Mouse (Mus musculus) heart, adult 18-20 months (tissue): ENCODE results near the gene Opcml. TPM values are rescaled to one million over a fixed set of nuclear protein-coding genes. Genes with fewer than 3 reads are reported as not detected.

Experiments
- DNase-seq, 2 experiments: peaks; one replicate each; pipeline ENCODE4 v3.0.0; 2021 to 2022; ENCODE audit warnings: mixed read lengths in 1 of 2
- total RNA-seq, 2 experiments: library from RNA; stranded (reverse); gene quantifications; 2 replicates each; pipeline ENCODE4 v1.2.3; 2021

Gene Opcml
- total RNA-seq, 2 experiments from 2014 or later: 1.1 to 1.2 TPM

DNA sequence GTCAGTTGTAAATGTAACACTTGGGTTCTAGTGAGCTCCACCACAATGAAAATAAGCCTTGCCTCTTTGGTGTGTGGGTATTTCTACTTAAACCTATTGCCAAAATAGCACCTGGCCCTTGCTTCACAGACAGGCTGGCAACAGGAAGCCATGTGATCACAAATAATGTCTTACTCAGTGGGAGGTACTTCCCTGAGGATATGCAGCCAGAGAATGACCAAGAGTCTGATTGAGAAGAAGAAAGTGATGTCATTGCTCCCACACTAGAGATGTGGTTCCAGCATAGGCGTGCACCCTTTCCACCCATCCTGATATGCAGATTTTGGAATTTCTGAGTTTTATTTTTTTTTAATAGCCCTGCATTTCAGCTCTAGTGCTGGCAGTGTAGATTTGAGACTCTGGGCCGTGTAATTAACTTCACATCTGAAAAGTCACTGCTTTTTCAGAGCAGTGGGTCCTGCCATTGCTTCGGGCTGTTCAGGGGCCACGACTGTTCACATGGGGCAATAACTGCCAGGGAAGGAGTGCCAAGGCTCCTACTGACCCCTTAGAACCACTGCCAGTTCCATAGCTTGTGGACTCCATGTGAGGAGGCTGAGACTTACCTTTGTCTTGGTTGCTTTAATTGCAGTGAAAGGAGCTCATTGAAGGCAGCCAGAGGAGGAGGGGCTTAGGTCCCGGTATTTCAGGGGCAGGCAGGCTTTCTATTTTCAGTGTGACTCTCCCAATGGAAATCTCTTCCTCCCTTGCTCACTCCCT lies 649.0 kb downstream of the Opcml start:
- DNase-seq: no peak

DNA sequence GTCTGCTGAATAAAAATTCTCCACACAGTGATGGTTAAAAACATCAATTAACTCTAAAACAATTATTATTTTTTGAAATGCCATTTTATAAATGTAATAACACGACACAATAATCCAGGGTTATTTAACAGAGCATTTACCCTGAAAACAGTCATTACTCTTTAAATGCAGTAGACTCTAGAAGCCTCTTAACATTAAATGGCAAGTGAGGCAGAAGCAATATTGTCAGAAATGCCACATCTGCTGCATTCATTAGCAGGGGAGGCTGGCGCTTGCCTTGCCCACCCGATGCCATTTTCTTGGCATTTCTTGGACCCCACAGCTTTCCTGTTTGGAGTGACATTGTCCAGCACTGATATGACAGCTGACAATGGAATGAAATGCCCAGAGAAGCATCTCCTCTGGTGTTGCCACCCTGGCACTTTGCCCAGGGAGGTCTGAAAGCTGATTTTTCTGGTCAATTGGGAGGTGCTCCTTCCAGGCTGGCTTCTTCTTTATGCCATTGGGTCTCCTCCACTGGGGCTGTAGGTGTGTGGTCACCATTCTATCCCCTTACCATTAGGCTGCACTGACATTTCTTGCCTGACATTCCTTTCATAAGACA lies 649.7 kb downstream of the Opcml start:
- DNase-seq: no peak

DNA sequence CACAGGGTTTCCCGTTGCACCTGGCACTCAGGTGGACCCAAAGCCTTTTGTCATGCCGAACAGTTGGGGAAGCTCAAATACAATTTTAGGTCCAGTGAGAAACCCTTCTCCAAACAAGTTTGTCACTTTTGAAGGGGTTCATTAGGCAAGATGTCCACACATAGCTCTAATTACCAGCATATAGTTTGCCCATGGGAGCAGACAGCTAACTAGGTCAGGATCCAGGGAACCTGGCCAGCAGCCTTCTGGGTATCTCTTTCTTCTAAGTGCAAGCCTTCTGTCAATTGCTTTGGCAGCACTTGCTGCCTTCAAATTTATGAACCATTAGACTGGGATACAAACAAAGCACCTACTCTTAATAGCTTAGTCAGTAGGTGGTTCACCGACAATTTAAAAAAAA lies 653.9 kb downstream of the Opcml start:
- DNase-seq: peak; percentile 9 to 15

DNA sequence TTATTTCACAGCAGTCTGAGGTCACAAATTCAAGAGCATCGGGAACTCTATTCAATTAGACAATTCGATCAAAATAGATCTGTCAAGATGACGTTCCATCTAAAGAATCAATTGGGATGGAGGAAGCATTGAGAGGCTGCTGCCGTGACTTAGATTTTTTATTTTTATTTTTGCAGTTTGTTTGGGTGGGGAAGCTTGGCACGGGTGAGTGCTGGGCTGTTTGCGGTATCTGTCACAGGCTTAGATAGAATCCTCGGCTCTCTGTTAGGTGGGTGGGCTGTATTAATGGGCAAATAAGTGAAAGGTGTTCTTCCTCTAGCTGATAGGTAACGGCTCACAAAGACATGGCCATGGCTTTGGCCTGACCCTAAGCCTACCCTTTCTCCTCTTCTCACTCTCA lies 654.4 kb downstream of the Opcml start:
- no peak for DNase-seq

DNA sequence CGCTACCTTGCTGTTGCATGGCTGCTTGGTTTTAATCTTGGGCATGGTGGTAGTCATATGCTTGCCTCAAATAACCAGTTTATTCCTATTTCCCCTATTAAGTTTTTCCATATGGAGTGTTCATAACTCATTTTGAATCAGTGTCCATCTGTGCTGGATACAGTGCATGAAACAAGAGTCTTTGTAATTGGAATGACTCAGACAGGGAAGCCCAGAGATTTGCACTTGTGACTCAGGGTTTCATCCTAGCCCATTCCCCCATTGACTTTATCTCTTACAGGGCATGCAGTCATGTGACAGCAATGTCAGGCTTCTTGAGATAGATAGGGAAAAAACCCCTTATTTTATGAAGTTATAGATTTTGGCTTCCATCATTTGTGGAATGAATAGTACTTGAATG lies 655.3 kb downstream of the Opcml start:
- DNase-seq: no peak

DNA sequence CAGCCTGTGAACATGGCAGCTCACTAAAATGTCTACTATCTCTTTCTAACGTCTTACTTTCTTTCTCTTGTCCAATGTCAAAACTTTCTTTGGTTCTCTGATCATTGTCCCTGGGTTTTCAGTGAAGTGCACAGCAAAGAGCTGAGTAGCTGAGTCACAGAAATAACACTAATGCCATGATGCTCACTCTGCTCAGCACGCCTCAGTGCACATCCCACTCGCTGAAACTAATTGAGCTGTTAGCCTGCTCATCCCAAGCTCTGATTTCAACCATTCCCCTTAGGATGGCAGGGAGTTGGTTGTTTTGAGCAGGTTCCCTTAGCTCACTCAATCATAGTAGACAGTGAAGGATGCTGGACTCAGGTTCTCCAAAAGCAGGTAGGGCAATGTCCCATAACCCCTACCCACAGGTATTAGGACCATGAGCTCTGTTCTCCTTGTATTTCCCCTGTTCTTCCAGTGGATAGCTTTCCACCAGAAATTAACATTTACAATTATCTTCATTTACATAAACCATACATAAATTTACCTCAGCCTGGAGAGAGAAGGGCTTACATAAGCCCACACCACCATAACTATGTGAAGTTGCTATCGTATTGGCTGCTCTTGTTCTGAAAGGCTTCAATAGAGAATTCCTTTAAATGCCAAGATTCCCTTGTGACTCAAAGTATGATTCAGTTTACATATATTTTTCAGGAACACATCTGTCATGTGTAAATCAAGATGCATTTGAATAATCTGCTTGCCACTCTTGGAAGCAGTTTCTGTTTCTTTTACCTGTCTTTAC lies 655.9 kb downstream of the Opcml start:
- DNase-seq: no peak

DNA sequence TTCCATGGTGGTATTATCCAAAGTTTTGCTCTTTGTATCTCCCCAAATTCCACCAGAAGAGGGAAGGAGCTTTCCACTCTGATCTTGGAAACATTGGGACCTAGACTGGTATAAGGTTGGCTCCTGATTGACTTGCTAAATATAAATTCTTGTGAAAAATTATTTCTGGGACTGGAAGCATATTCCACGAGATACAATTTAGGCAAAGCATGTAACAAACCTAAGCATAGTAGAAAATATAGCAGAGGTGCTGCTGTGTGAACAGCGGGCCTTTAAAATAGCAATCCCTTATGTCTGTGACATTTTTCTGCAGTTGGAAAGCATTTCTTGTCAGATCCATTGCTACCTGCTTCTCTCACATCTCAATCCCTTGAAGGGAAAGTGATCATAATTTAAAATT lies 661.9 kb downstream of the Opcml start:
- DNase-seq: no peak

DNA sequence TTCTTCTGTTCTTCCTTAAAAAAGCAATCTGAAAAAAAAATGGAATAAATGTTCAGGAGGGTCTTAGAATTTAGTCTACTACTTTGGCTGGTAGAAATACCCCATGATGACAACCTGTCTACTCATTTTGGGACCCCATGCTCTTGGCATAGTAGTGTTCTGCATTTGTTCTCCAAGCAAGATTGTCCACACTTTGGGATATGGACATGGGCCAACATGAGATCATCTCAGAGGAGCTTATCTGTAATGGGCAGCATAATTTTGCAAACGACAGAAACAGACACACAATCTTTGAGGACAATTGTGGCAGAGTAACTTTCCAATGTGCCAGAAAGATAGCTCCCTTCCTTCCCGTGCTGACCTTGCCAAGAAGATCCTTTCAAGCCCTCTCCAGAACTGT lies 662.5 kb downstream of the Opcml start:
- no peak for DNase-seq

DNA sequence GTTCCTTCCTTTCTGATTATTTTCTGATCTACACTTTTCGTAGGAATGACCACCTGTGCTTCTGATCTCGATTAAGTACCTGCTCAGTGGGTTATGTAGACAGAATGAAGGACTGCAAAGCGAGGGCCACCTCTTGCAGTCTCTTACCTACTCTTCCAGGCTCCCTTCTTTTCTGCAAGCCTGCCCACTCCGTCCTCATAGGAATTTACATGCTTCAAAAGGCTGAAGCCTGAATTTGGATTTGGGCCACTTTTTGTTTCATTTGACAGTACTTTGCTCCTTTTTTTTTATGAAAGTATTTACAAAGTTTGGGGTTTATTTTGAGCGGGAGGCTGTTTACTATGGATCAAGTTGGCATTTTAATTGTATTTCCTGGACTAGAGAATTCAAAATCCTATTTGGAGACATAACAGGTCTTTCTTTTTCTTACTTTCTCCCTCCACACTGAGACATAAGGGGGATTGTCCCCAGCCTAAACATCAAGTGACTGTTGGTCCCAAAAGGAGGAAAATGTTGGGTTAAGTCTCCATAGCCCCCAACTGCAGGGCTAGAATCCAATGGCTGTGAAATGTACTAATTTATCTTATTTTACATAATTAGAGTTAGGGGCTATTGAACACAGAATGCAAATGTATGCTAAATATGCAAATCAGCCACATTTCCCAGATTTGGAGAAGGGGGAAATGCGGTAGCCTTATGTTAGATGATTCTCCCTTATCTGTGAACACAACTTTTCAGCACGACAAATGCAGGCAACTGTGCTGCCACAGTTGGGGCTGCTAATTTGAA lies 667.6 kb downstream of the Opcml start:
- DNase-seq: no peak

DNA sequence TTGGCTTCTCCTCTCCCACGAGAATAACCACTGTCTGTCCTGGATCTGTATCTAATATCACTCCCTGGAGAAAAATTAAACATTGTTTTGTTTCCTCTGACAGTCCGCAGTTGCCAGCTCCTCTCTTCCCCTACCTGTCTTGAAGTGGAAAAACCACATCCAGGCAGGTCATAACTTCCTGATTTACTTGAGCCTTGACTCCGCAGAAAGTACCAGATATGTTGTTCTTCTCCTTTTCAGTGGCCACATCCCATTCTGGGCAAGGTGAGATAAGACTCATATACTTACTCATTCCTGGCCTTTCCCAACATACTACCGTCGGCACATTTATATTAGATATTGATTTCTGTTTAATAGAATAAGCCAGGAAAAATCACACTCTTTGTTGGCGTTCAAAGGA lies 673.0 kb downstream of the Opcml start:
- no peak for DNase-seq

DNA sequence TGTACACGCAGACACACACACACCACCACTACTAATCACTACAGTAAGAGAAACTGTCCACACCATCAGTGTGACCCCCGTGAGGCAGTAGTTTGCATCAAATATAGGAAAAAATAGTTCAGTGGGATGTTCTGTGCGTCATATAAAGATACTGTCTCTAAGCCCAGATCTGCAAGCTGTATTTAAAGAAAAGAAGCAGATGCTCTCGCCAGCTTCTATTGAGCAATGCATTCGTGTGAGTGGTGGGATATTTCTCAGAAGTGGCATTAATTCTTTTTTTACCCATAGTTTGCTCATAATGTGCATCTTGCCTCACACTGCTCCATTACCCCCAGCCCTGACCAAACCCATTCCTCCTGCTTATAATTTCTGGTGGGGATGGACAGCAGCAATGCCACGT lies 678.8 kb downstream of the Opcml start:
- no peak for DNase-seq

DNA sequence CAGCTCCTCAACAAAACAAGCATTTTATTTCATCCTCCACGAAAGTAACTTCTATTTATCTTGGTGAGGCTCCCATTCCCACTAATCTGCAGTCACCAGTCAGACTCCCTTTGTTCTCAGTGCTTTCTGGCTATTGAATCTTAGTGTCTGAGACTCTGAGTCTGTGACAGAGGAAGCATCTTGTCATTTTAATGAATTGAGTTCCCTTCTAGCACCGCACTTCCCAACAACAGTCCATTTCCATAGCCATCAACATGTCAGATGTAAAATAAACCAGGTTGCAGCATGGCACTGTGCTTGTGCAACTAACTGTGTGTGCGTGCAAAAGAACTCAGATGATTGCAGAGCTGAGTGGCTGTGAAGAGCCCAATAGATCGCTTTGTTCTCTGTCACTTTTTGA lies 680.9 kb downstream of the Opcml start:
- DNase-seq: no peak

DNA sequence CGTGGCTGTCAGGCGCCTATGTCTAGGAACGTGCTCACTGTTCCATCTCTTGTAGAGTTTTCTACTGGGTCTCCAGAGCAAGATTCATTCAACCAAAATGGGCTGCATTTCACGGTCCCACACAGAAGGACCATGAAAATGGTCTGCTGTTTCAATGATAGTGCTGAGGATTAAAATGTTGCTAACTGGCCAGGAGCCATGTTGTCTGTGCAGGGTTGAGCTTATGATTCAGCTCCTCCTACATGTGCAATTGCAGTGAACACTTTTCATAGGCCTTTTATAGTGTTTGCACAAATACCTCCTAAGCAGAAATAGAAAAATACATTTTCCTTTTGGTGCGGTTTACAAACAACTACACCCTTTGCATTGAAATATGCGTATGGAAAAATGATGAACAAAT lies 684.0 kb downstream of the Opcml start:
- DNase-seq: no peak

DNA sequence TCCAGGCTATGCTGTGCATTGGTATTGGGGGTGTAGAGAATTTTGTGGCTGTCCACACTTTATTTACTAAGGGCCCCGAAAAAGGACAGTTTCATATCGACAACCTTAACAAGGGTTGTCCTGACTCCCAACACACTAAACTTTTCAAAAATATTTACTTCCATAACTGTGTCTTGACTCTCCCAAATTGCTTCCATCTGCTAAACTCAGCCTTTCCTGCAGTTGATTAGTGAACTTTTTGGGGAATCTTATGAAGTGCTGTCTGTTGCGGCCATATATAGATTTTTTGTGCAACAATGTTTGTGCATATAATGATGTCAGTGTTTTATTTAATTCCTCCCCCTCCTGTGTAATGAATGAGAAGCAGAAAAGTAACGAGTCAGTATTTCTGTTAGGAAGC lies 690.7 kb downstream of the Opcml start:
- no peak for DNase-seq

DNA sequence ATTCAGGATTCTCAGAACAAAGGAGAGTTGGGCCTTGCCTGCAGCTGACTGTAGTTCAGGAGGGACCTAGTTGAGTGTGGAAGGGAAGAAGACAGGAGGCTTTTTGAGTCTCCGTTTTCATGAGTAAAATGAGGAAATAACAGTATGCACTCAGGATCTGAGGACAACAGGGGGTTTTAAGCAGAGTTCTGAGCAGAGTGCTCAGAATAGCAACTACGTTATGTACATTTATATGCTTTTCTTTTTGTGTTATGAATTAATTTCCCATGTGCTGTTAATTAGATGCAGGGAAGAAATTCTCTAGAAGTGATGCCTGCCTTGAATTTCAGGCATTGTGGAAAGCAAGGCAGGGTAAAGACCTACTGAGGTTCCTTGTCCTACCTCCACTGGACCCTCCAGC lies 697.9 kb downstream of the Opcml start:
- DNase-seq: no peak

DNA sequence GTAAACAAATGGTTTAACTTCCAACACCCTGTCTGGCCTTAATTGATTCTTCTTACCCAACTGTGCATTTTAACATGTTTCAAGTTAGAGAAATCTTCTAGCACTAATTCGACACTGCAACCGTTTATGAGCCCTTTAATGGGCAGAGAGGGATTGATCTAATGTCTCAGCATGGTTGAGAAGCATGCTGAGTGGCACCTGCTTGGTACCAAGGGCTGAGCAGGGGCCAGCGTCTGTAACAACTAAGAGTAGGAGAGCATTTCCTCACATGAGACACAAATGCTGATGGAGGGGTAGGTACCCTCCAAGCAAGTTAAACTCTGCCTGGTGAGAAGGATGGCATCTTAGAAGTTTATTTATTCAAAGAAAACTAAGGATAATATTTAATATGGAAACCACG lies 699.3 kb downstream of the Opcml start:
- DNase-seq: no peak

DNA sequence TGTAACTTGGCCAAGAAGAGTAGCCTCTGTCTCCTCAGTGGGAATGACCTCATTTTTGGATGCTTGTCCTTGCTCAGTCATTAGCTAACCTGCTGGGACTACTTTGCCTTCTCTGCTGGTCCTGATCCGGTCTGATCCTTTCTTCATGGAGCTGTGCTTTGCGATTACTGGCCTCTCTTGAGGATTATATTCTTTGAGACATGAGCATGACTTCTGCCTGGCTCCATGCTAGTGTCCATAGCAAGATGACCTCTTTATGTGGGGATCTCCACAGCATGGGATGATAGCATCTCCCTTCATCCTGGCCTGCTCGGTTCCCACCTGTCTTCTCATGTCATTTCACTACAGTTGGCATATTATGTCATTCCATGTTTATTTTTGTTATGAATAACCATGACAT lies 699.8 kb downstream of the Opcml start:
- DNase-seq: no peak

DNA sequence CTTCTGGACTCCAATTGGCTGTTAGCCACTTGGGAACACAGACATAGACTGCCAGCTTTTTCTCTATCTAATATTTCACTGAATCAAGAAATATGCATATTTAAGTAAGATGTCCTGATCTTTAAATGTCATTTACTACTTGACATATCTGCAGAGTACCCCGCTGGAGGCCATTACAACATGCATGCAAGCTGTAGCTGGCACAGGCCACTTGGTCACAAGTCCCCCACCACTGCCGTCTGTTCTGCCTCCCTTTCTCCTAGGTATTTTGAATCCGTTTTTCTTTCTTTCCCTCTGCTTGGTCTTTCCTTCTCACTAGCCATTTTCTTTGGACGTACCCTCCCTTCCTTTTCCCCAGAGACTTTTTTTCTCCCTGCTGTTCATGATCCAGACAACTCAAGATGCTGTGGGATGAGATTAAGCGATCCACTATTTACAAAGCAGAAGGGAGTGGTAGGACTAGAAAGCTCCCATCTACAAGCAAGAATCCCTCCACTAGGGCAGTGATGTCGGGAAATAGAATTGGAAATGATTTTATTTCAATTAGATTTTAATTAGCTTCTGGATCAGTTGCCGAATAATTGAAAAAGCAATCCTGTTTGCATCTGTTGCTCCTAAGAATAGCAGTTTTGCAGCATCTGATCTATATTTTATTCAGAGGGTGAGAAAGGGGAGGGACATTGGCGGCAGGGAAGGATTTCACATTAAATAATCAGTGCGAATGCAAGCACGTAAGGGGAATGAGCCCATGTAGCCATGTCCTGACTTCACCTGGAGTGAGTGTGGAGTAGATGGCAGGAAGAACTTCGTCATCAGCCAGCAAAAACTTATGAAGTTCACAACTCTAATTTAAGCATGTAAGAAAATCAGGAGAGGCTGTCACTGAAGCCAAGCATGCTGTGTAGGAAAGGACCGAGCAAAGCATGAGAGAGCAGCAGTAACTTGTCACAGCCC lies 709.5 kb downstream of the Opcml start:
- DNase-seq: no peak

DNA sequence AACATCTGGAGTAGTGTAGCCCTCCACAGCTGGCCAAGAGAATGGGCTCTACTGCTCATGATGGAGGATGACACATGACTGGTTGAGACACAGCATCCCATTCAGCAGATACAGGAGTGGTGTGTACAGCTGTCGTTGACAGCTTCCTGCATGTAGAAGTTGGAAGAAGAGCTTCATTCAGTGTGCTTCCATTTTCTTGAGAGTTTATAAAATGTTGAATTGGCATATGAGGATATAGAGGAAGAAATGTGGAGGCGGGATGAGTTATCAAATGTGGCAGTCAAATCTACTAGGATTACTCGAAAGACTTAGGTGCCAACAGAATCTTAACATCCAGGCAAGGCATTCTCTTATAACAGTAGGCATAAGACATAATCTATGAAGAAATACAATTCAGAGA lies 723.3 kb downstream of the Opcml start:
- no peak for DNase-seq

DNA sequence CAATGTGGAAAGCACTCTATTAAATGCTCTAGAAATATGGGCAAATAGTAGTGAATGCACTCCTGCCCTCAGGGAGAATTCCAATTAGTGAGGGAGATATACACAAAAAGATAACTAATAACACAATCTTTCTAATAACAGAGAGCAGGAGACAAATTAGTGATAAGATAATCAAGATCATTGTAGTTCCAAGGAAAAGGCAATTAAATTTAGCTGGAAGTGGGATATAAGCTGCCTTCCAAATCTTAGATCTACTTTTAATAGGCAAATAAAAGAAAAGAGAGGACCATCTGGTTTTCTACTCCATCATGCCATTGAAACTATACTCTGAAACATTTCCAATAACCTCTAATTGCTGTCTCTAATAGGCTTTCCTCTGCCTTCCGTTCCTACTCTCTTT lies 742.6 kb downstream of the Opcml start:
- no peak for DNase-seq

DNA sequence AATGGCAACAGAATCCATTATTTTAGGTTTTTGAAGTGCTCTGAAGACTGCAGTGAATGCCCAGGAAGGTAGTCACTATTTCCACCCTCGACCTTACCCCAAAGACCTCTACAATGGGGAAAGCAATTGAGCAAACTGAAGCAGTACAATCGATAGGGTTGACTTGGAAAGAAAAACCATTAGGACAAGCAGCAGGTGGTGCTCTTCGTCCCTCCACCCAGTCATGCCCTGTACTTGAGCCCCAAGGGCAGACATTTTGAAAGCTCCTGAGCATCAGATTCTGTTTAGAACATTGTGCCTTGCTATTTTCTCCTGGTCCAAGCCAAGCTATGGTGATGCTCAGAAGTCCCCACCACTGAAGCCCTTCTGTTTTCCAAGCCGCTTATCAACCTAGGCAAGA lies 744.4 kb downstream of the Opcml start:
- DNase-seq: no peak

DNA sequence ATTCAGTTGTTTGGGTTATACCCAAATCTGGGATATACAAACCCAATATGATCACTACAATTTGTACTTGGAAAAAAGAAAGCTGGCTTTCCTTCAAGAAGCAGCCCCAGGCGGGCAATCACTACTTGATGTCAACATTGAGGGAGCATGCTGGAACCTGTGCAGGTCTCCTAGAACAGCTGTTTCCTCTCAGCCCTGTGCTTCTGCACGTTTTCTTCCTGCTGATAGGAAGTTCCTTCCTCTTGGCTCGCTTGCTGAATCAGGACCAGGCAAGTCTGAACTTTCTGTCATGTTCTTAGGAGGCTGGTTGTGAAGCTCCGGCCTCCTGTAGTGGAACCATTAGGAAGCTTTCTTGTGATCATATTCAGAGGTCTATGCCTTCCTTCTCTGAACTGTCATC lies 746.1 kb downstream of the Opcml start:
- peak in 1 of 2 experiments; percentile 6 for DNase-seq
